Mouse (Mus musculus) kidney, postnatal 4 days (tissue): ENCODE results near the gene Dclre1b.

Experiments used
- DNase-seq, 2 experiments: peaks; one replicate each; pipeline ENCODE4 v3.0.0; 2021; ENCODE audit warnings: mixed read lengths in 2 of 2

The Dclre1b gene

DNA sequence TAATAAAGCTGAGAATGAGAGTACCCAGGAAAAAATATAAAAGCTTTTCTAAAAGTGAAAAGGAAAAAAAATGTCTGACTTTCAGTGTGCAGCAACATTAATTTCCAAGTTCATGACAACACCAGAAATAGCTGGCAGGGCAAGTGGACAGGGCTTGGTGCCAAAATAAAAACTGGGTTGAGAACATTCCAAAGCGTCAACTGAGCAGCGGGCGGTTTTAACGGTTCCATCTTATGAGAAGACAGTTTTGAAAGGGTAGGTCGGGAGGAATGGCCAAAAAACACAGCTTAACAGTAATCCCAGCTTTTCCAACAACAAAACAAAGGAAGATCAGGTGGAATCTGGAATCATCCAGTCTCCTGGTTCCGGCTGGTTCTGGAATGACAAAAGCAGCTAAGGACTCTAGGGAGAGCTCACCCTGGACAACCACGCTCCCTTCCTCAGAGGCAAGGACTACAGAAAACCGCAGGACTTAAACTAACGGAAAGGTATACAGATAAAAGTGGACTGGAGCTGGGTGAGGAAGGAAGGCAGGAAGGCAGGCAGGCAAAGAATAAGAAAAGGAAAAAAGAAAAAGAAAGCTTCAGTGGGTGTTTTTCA lies 37.6 kb downstream of the Dclre1b start:
- DNase-seq, result peak; percentile 63 to 69

DNA sequence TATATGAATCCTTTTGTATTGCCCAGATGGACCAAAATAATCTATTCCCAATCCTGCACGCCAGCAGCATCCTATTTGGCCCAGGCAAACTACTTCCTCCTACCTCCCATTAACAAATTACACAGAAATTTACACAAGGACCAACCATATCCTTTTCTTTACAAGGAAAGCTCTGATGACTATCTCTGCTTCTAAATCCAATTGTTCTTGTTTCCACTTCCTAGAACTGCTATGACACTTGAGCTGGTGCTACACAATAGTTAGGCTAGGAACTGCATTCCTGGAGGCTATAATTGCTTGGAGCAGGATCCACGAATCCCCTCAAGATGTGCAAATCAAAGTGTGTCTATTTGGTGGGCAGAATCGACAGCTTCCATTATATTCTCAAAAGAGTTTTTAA lies 42.5 kb downstream of the Dclre1b start:
- DNase-seq, result no peak

GRCm38 (mm10) chr3:103759261-103759970 lies 49.8 kb downstream of the Dclre1b start:
- no peak for DNase-seq

GRCm38 (mm10) chr3:103758456-103758855 lies 50.8 kb downstream of the Dclre1b start:
- no peak for DNase-seq

- DNase-seq, result no peak
These were observed 52.3 kb downstream of the Dclre1b start for GRCm38 (mm10) chr3:103756920-103757319.

DNA sequence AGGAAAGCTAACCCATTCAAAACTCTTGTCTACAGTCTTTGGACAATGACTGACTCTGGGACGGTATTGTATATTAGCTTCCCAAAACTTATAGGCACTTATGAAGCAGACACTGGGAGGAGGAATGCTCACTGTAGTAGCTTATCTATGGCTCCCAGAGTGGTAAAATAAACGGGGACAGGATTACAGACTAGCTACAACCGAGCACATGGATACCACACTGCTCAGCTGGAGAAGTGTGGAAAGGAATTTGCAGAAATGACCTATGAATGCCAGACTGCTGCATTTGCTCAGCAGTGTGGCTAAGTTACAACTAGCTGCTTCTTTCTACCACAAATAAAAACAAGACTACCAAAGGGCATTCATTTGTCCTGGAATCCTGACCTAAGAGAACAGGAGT lies 53.9 kb downstream of the Dclre1b start:
- no peak for DNase-seq

DNA sequence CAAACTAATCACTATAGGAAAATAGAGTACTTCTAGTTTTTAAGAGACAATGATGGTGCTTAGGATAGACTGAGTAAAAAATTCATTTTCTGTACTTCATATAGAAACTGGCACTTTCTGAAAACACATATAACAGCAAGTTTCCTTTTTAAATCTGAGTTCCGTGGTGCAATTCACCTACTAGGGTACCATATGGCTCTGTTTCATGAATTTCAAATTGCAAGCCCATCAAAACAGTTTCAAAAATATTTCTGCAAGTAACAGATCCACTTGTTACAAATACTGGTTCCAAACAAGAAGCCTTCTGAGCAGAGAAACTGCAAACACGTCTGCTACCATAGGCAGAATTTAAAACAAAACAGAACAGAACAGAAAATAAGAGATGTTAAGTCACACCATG lies 57.7 kb downstream of the Dclre1b start:
- DNase-seq, result no peak
